Mouse (Mus musculus) midbrain, embryonic 14.5 days (tissue): ENCODE results near the gene Ankrd55. TPM values are rescaled to one million over a fixed set of nuclear protein-coding genes. Genes with fewer than 3 reads are reported as not detected.

Experiments used
- ATAC-seq: fragments of 200-750 bp; cut with Nextera tagmentation; 2 replicates; pipeline ENCODE4 v1.8.0; 2017; ENCODE audit warnings: moderate number of reproducible peaks, moderate library complexity; ENCODE audit not compliant: low FRiP score, low TSS enrichment
- DNase-seq: peaks from one replicate; pipeline ENCODE4 v3.0.0-alpha.2; 2015
- H3K27ac ChIP-seq: fragments of 300-500 bp; sonication (generic); replicated peaks from 2 replicates; pipeline ENCODE4 v1.5.1; 2014; ENCODE audit warnings: mild to moderate bottlenecking, low read depth, low read length, moderate library complexity
- H3K27me3 ChIP-seq: fragments of 300-500 bp; sonication (generic); 2 replicates; pipeline ENCODE4 v1.6.1; 2014; ENCODE audit warnings: low read length, control low read depth, mixed read lengths; ENCODE audit not compliant: control insufficient read depth, insufficient read depth
- H3K36me3 ChIP-seq: fragments of 300-500 bp; sonication (generic); 2 replicates; pipeline ENCODE4 v1.6.1; 2014; ENCODE audit warnings: low read length, control low read depth; ENCODE audit not compliant: control insufficient read depth, insufficient read depth
- H3K4me1 ChIP-seq: fragments of 300-500 bp; sonication (generic); 2 replicates; pipeline ENCODE4 v1.6.1; 2014; ENCODE audit warnings: mild to moderate bottlenecking, antibody characterized with exemption, low read length, control low read depth; ENCODE audit not compliant: control insufficient read depth, insufficient read depth
- H3K4me2 ChIP-seq: fragments of 300-500 bp; sonication (generic); 2 replicates; pipeline ENCODE4 v1.6.1; 2014; ENCODE audit warnings: mild to moderate bottlenecking, low read length, moderate library complexity
- H3K4me3 ChIP-seq: fragments of 300-500 bp; sonication (generic); replicated peaks from 2 replicates; pipeline ENCODE4 v1.5.1; 2014; ENCODE audit warnings: low read depth, low read length
- H3K9ac ChIP-seq: fragments of 300-500 bp; sonication (generic); replicated peaks from 2 replicates; pipeline ENCODE4 v1.6.1; 2014; ENCODE audit warnings: mild to moderate bottlenecking, low read length, moderate library complexity
- H3K9me3 ChIP-seq: fragments of 300-500 bp; sonication (generic); 2 replicates; pipeline ENCODE4 v1.6.1; 2016; ENCODE audit warnings: low read length, control low read depth, mixed read lengths; ENCODE audit not compliant: control insufficient read depth
- WGBS: fragments of 180-500 bp; shearing (Covaris S2); extraction: QIAGEN DNeasy Blood & Tissue Kit; methylation state at CpG from one replicate; pipeline ENCODE4 v1.1.7; 2014; 5-methylcytosine and 5-hydroxymethylcytosine counted together
- polyA plus RNA-seq: library from polyadenylated mRNA; unstranded; fragments of >200 nt; fragmentation: Nextera tagmentation; extraction: Ambion mirVana; gene quantifications from 2 replicates; pipeline ENCODE4 v1.2.1, GENCODE M21; 2014

Ankrd55 gene
- polyA plus RNA-seq, 1 experiment from 2014 or later, result 5.3 TPM

- no peaks in the 10 kb centered on the region for H3K4me1 ChIP-seq
- ATAC-seq (no peak), DNase-seq (no peak)
- WGBS, result 67% methylated on average over 5 of the region's 5 CpGs
- no peaks in the 10 kb centered on the region for H3K36me3 ChIP-seq
- H3K4me3 ChIP-seq, result no peak overlapping the region
- no peak overlapping the region for H3K4me2 ChIP-seq
- no peak overlapping the region for H3K27ac ChIP-seq
- H3K9me3 ChIP-seq, result no peaks in the 10 kb centered on the region
- H3K9ac ChIP-seq, result no peak overlapping the region
- no peaks in the 10 kb centered on the region for H3K27me3 ChIP-seq
Observed at GRCm38 (mm10) chr13:112255862-112256261, 32.4 kb upstream of the Ankrd55 start.

- ATAC-seq (no peak), DNase-seq (no peak)
- no peaks in the 10 kb centered on the region for H3K36me3 ChIP-seq
- H3K9me3 ChIP-seq, result no peaks in the 10 kb centered on the region
- H3K27me3 ChIP-seq, result no peaks in the 10 kb centered on the region
- 86% methylated on average over 10 of the region's 10 CpGs for WGBS
- H3K4me1 ChIP-seq, result no peaks in the 10 kb centered on the region
- no peak overlapping the region for H3K4me2 ChIP-seq
- no peak overlapping the region for H3K4me3 ChIP-seq
- H3K27ac ChIP-seq, result no peak overlapping the region
- H3K9ac ChIP-seq, result no peak overlapping the region
Observed at GRCm38 (mm10) chr13:112258478-112258877, 29.8 kb upstream of the Ankrd55 start.

- Histone ChIP-seq H3K27me3 (no peaks in the 10 kb centered on the region), H3K9ac (no peak overlapping the region), H3K4me2 (no peak overlapping the region), H3K4me1 (no peaks in the 10 kb centered on the region), H3K27ac (no peak overlapping the region), H3K4me3 (no peak overlapping the region), H3K9me3 (no peaks in the 10 kb centered on the region), H3K36me3 (no peaks in the 10 kb centered on the region)
- ATAC-seq (peak; percentile 78; the same call in 1 of the 2 replicates), DNase-seq (peak; percentile 88)
- 48% methylated on average over 2 of the region's 2 CpGs for WGBS
Observed at GRCm38 (mm10) chr13:112259398-112259797, 28.9 kb upstream of the Ankrd55 start.

GRCm38 (mm10) chr13:112264666-112265065 lies 23.6 kb upstream of the Ankrd55 start:
- no peak overlapping the region for H3K4me3 ChIP-seq
- DNase-seq, result peak; percentile 82
- WGBS, result 16% methylated on average over 4 of the region's 4 CpGs
- H3K4me1 ChIP-seq, result no peaks in the 10 kb centered on the region
- H3K27ac ChIP-seq, result no peak overlapping the region
- no peaks in the 10 kb centered on the region for H3K9me3 ChIP-seq
- peak; percentile 71; the same call in 1 of the 2 replicates for ATAC-seq
- H3K36me3 ChIP-seq, result no peaks in the 10 kb centered on the region
- no peak overlapping the region for H3K9ac ChIP-seq
- no peaks in the 10 kb centered on the region for H3K27me3 ChIP-seq
- H3K4me2 ChIP-seq, result no peak overlapping the region

- Histone ChIP-seq H3K4me1 (no peaks in the 10 kb centered on the region), H3K27ac (no peak overlapping the region), H3K4me3 (no peak overlapping the region), H3K4me2 (no peak overlapping the region), H3K27me3 (no peaks in the 10 kb centered on the region), H3K9me3 (no peaks in the 10 kb centered on the region), H3K36me3 (no peaks in the 10 kb centered on the region), H3K9ac (no peak overlapping the region)
- 26% methylated on average over 5 of the region's 5 CpGs for WGBS
- no peak for ATAC-seq
- DNase-seq, result peak; percentile 79
Observed at GRCm38 (mm10) chr13:112271901-112272537, 16.2 kb upstream of the Ankrd55 start.

- no peak for ATAC-seq
- Histone ChIP-seq H3K4me2 (no peak overlapping the region), H3K9me3 (no peaks in the 10 kb centered on the region), H3K27ac (no peak overlapping the region), H3K4me1 (no peaks in the 10 kb centered on the region), H3K36me3 (no peaks in the 10 kb centered on the region), H3K27me3 (no peaks in the 10 kb centered on the region), H3K4me3 (no peak overlapping the region), H3K9ac (no peak overlapping the region)
- WGBS, result 76% methylated on average over 3 of the region's 3 CpGs
- DNase-seq, result no peak
Observed at GRCm38 (mm10) chr13:112274636-112275035, 13.6 kb upstream of the Ankrd55 start.

GRCm38 (mm10) chr13:112275951-112276350 lies 12.3 kb upstream of the Ankrd55 start:
- H3K36me3 ChIP-seq, result no peaks in the 10 kb centered on the region

GRCm38 (mm10) chr13:112277544-112277943 lies 10.7 kb upstream of the Ankrd55 start:
- H3K4me1 ChIP-seq, result no peaks in the 10 kb centered on the region
- DNase-seq (no peak), ATAC-seq (no peak)
- 86% methylated on average over 5 of the region's 5 CpGs for WGBS
- no peak overlapping the region for H3K4me2 ChIP-seq
- H3K36me3 ChIP-seq, result no peaks in the 10 kb centered on the region
- H3K27me3 ChIP-seq, result no peaks in the 10 kb centered on the region
- no peak overlapping the region for H3K9ac ChIP-seq
- H3K9me3 ChIP-seq, result no peaks in the 10 kb centered on the region
- no peak overlapping the region for H3K4me3 ChIP-seq
- no peak overlapping the region for H3K27ac ChIP-seq

More at GRCm38 (mm10) chr13:112275951-112276350, 12.3 kb upstream of the Ankrd55 start:
- Histone ChIP-seq H3K4me1 (no peaks in the 10 kb centered on the region), H3K27ac (no peak overlapping the region), H3K9ac (no peak overlapping the region), H3K9me3 (no peaks in the 10 kb centered on the region), H3K4me3 (no peak overlapping the region), H3K4me2 (no peak overlapping the region), H3K27me3 (no peaks in the 10 kb centered on the region)
- 91% methylated on average over 8 of the region's 8 CpGs for WGBS
- ATAC-seq, result no peak
- DNase-seq, result no peak

- H3K36me3 ChIP-seq, result no peaks in the 10 kb centered on the region
- ATAC-seq (no peak), DNase-seq (no peak)
- no peaks in the 10 kb centered on the region for H3K4me1 ChIP-seq
- H3K9ac ChIP-seq, result no peak overlapping the region
- WGBS, result 85% methylated on average over 7 of the region's 7 CpGs
- H3K27me3 ChIP-seq, result no peaks in the 10 kb centered on the region
- no peak overlapping the region for H3K4me3 ChIP-seq
- no peaks in the 10 kb centered on the region for H3K9me3 ChIP-seq
- no peak overlapping the region for H3K4me2 ChIP-seq
- no peak overlapping the region for H3K27ac ChIP-seq
Observed at GRCm38 (mm10) chr13:112278251-112278650, 10.0 kb upstream of the Ankrd55 start.
